11 mouse cellular contexts compared by ENCODE assay signal in genomic region chr2:103690828-103691227, GRCm38 (mm10).
DNase-seq lines count a peak whose midpoint lies in the region; ATAC-seq lines count a peak whose summit lies in the region.
"Had no signal": no experiment of that assay in that cellular context is flagged by ENCODE, and none has a peak within 500 bp of the region (broad histone marks: within the 10 kb centered on the region; RNA-seq: fewer than 3 reads in every experiment).

No protein-coding gene starts in this region.

- no peaks in the 10 kb centered on the region for H3K36me3 ChIP-seq in forebrain, embryonic 10.5 days (replicated peaks)
- H3K36me3 ChIP-seq in forebrain, embryonic 11.5 days (ENCODE audit: control insufficient read depth, insufficient read depth, low read length): no peaks in the 10 kb centered on the region
- H3K36me3 ChIP-seq in neural tube, embryonic 11.5 days (ENCODE audit: control insufficient read depth, insufficient read depth, low read length): no peaks in the 10 kb centered on the region
- H3K36me3 ChIP-seq in midbrain, embryonic 11.5 days (ENCODE audit: control insufficient read depth, insufficient read depth, low read length): no peaks in the 10 kb centered on the region
- H3K36me3 ChIP-seq: G1E; liver, embryonic 13.5 days had no signal

- no peak for ATAC-seq in forebrain, embryonic 11.5 days (replicated peaks; ENCODE audit: low FRiP score)
- ATAC-seq in neural tube, embryonic 11.5 days (ENCODE audit: insufficient read depth, low FRiP score, low TSS enrichment): no peak
- peak; percentile 28 for ATAC-seq in midbrain, embryonic 11.5 days (ENCODE audit: low FRiP score)
- no peak for ATAC-seq in monocyte, adult 5-6 weeks (replicated peaks; ENCODE audit: insufficient number of reproducible peaks, low FRiP score, low TSS enrichment, poor library complexity, severe bottlenecking)

- no peak overlapping the region for H3K9ac ChIP-seq in forebrain, embryonic 11.5 days (ENCODE audit: low read length)
- peak overlapping the region; percentile 6; the same call in 1 of the 2 replicates for H3K9ac ChIP-seq in neural tube, embryonic 11.5 days (ENCODE audit: low read length)
- H3K9ac ChIP-seq in midbrain, embryonic 11.5 days (ENCODE audit: low read length): no peak overlapping the region
- H3K9ac ChIP-seq: liver, embryonic 13.5 days had no signal

- H3K4me1 ChIP-seq in forebrain, embryonic 10.5 days: peaks cover 28% of the 10 kb centered on the region
- H3K4me1 ChIP-seq in forebrain, embryonic 11.5 days (replicated peaks; ENCODE audit: control insufficient read depth, insufficient read depth, low read length): peaks cover 2% of the 10 kb centered on the region; the same call in 1 of the 2 replicates
- 0 out of 2 replicates have a peak, but pooled peaks cover 4% of the 10 kb centered on the region for H3K4me1 ChIP-seq in neural tube, embryonic 11.5 days (ENCODE audit: control insufficient read depth, insufficient read depth, low read length)
- peaks cover 12% of the 10 kb centered on the region for H3K4me1 ChIP-seq in midbrain, embryonic 11.5 days (ENCODE audit: control insufficient read depth, insufficient read depth, low read length)

- no peak overlapping the region for H3K4me2 ChIP-seq in forebrain, embryonic 11.5 days (ENCODE audit: low read depth, low read length, severe bottlenecking)
- no peak overlapping the region for H3K4me2 ChIP-seq in neural tube, embryonic 11.5 days (ENCODE audit: low read depth)
- H3K4me2 ChIP-seq in midbrain, embryonic 11.5 days: no peak overlapping the region
- H3K4me2 ChIP-seq: liver, embryonic 13.5 days had no signal

- no peak for DNase-seq in forebrain, embryonic 10.5 days (ENCODE audit: extremely low spot score, low spot score)
- no peak for DNase-seq in forebrain, embryonic 11.5 days (ENCODE audit: low spot score)
- no peak for DNase-seq in neural tube, embryonic 11.5 days (ENCODE audit: low spot score)
- no peak for DNase-seq in neural tube, embryonic 10.5 days (ENCODE audit: extremely low spot score, low spot score)
- no peak for DNase-seq in midbrain, embryonic 11.5 days (ENCODE audit: low spot score, missing footprints)
- no peak for DNase-seq in kidney, postnatal 14 days
- DNase-seq in liver: no peak
- DNase-seq: gastrocnemius, adult 2 months; liver, embryonic 13.5 days had no signal

- no peaks in the 10 kb centered on the region for H3K27me3 ChIP-seq in forebrain, embryonic 10.5 days (ENCODE audit: poor library complexity, severe bottlenecking)
- H3K27me3 ChIP-seq in forebrain, embryonic 11.5 days (ENCODE audit: control insufficient read depth, insufficient read depth, low read length): no peaks in the 10 kb centered on the region
- H3K27me3 ChIP-seq in neural tube, embryonic 11.5 days (ENCODE audit: control insufficient read depth, insufficient read depth, low read length): no peaks in the 10 kb centered on the region
- no peaks in the 10 kb centered on the region for H3K27me3 ChIP-seq in midbrain, embryonic 11.5 days (ENCODE audit: control insufficient read depth, insufficient read depth, low read length)
- H3K27me3 ChIP-seq: liver, embryonic 13.5 days had no signal

- H3K9me3 ChIP-seq in forebrain, embryonic 10.5 days: no peaks in the 10 kb centered on the region
- H3K9me3 ChIP-seq in forebrain, embryonic 11.5 days (ENCODE audit: control insufficient read depth, low read length): no peaks in the 10 kb centered on the region
- no peaks in the 10 kb centered on the region for H3K9me3 ChIP-seq in neural tube, embryonic 11.5 days (ENCODE audit: control insufficient read depth, low read length)
- H3K9me3 ChIP-seq in midbrain, embryonic 11.5 days (ENCODE audit: control insufficient read depth, low read length): no peaks in the 10 kb centered on the region
- H3K9me3 ChIP-seq: G1E; liver, embryonic 13.5 days had no signal

- H3K27ac ChIP-seq in forebrain, embryonic 10.5 days: peak overlapping the region; percentile 75; the same call in 1 of the 2 replicates
- no peak overlapping the region for H3K27ac ChIP-seq in forebrain, embryonic 11.5 days (ENCODE audit: low read depth, low read length)
- no peak overlapping the region for H3K27ac ChIP-seq in neural tube, embryonic 11.5 days (ENCODE audit: low read depth, low read length)
- H3K27ac ChIP-seq in midbrain, embryonic 11.5 days (ENCODE audit: low read depth, low read length): 0 out of 2 replicates have a peak overlapping the region, but pooled peaks have one; percentile 4
- H3K27ac ChIP-seq: gastrocnemius, adult 2 months; liver, embryonic 13.5 days had no signal

- WGBS in forebrain, embryonic 10.5 days: 58% methylated on average over 5 of the region's 5 CpGs
- 45% methylated on average over 5 of the region's 5 CpGs for WGBS in forebrain, embryonic 11.5 days
- 62% methylated on average over 5 of the region's 5 CpGs for WGBS in neural tube, embryonic 11.5 days
- WGBS in midbrain, embryonic 11.5 days: 45% methylated on average over 5 of the region's 5 CpGs

- no peak overlapping the region for H3K4me3 ChIP-seq in forebrain, embryonic 10.5 days
- H3K4me3 ChIP-seq in forebrain, embryonic 11.5 days (ENCODE audit: low read depth, low read length): no peak overlapping the region
- no peak overlapping the region for H3K4me3 ChIP-seq in neural tube, embryonic 11.5 days (ENCODE audit: low read depth, low read length)
- no peak overlapping the region for H3K4me3 ChIP-seq in midbrain, embryonic 11.5 days (ENCODE audit: low read depth, low read length)
- H3K4me3 ChIP-seq: gastrocnemius, adult 2 months; liver, embryonic 13.5 days had no signal

Comparison
In these comparisons a context has a peak if more than half of its experiments do, and no peak if none do; other contexts are left out.
1. H3K27ac ChIP-seq: peak in forebrain, embryonic 10.5 days (single experiment) and midbrain, embryonic 11.5 days (single experiment); none in forebrain, embryonic 11.5 days (single experiment) and neural tube, embryonic 11.5 days (single experiment).